Mouse (Mus musculus): ENCODE measurements around the gene Cog4. TPM values are rescaled to one million over a fixed set of nuclear protein-coding genes. Genes with fewer than 3 reads are reported as not detected.

Cog4 gene
- polyA plus RNA-seq (2014; fragmentation: Illumina TruSeq; extraction: RNeasy Lipid Tissue Mini Kit (QIAGEN cat#74804); ENCODE audit: insufficient read depth, low read depth, low replicate concordance) = 21.9 TPM

GRCm38 (mm10) chr8:110846405-110847170 lies at the start of gene Cog4, which contains the start of gene Sf3b3:
Gene Cog4 (plus strand): TSS chr8:110846600.
Gene Sf3b3 (minus strand): TSS chr8:110846787.

DNA sequence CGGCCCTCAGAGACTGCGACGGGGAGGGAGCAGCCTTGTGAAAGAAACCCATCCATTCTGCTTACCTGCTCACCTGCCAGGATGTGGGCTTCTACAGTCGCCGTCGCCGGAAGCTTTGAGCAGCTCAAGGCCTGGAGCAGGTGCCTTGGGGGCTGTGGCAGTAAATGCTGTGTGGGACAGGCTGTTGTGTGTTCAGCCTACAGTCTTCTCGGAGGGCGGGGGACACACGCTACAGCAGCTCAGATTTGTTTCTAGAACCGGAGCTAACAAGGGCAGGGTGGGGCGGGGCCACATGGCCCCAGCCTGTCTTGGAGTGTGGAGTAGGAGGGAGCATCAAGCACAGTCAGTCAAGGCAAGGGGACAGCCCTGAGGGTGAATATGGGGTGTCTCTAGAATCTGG lies 40.7 kb upstream of the Cog4 start, which contains the start of gene Il34:
Gene Il34, minus strand, starts transcription at position 256 of the 400 bp plus-strand sequence.

GRCm38 (mm10) chr8:110901839-110902578 lies 55.6 kb downstream of the Cog4 start, which contains the start of gene Fuk:
Gene Fuk (minus strand): TSS chr8:110902488.

GRCm38 (mm10) chr8:110919341-110920031 lies 73.1 kb downstream of the Cog4 start, which contains the start of gene St3gal2:
Gene St3gal2 (plus strand): TSS chr8:110919922.

Other genes starting within 250 kb of the Cog4 start
- 11.4 TPM for gene Vac14, start 228.0 kb upstream of the Cog4 start, polyA plus RNA-seq (2014; fragmentation: Illumina TruSeq; extraction: RNeasy Lipid Tissue Mini Kit (QIAGEN cat#74804); ENCODE audit: insufficient read depth, low read depth, low replicate concordance)
- gene Mtss1l, start 125.1 kb upstream of the Cog4 start, polyA plus RNA-seq (2014; fragmentation: Illumina TruSeq; extraction: RNeasy Lipid Tissue Mini Kit (QIAGEN cat#74804); ENCODE audit: insufficient read depth, low read depth, low replicate concordance) = 13.3 TPM
- 13.5 TPM for gene Il34, start 40.7 kb upstream of the Cog4 start, polyA plus RNA-seq (2014; fragmentation: Illumina TruSeq; extraction: RNeasy Lipid Tissue Mini Kit (QIAGEN cat#74804); ENCODE audit: insufficient read depth, low read depth, low replicate concordance)
- 20.4 TPM for gene Sf3b3, start 187 bp downstream of the Cog4 start, polyA plus RNA-seq (2014; fragmentation: Illumina TruSeq; extraction: RNeasy Lipid Tissue Mini Kit (QIAGEN cat#74804); ENCODE audit: insufficient read depth, low read depth, low replicate concordance)
- 4.0 TPM for gene Fuk, start 55.9 kb downstream of the Cog4 start, polyA plus RNA-seq (2014; fragmentation: Illumina TruSeq; extraction: RNeasy Lipid Tissue Mini Kit (QIAGEN cat#74804); ENCODE audit: insufficient read depth, low read depth, low replicate concordance)
- gene St3gal2, start 73.3 kb downstream of the Cog4 start, polyA plus RNA-seq (2014; fragmentation: Illumina TruSeq; extraction: RNeasy Lipid Tissue Mini Kit (QIAGEN cat#74804); ENCODE audit: insufficient read depth, low read depth, low replicate concordance) = 12.6 TPM
- gene Ddx19a, start 151.2 kb downstream of the Cog4 start, polyA plus RNA-seq (2014; fragmentation: Illumina TruSeq; extraction: RNeasy Lipid Tissue Mini Kit (QIAGEN cat#74804); ENCODE audit: insufficient read depth, low read depth, low replicate concordance) = 18.5 TPM
- 3.5 TPM for gene Ddx19b, start 185.2 kb downstream of the Cog4 start, polyA plus RNA-seq (2014; fragmentation: Illumina TruSeq; extraction: RNeasy Lipid Tissue Mini Kit (QIAGEN cat#74804); ENCODE audit: insufficient read depth, low read depth, low replicate concordance)
- gene Aars, start 186.5 kb downstream of the Cog4 start, polyA plus RNA-seq (2014; fragmentation: Illumina TruSeq; extraction: RNeasy Lipid Tissue Mini Kit (QIAGEN cat#74804); ENCODE audit: insufficient read depth, low read depth, low replicate concordance) = 17.0 TPM
- 0.71 TPM for gene Exosc6, start 209.7 kb downstream of the Cog4 start, polyA plus RNA-seq (2014; fragmentation: Illumina TruSeq; extraction: RNeasy Lipid Tissue Mini Kit (QIAGEN cat#74804); ENCODE audit: insufficient read depth, low read depth, low replicate concordance)
- gene Clec18a, start 245.8 kb downstream of the Cog4 start, polyA plus RNA-seq (2014; fragmentation: Illumina TruSeq; extraction: RNeasy Lipid Tissue Mini Kit (QIAGEN cat#74804); ENCODE audit: insufficient read depth, low read depth, low replicate concordance) = not detected
- 2.0 TPM for gene Pdpr, start 248.0 kb downstream of the Cog4 start, polyA plus RNA-seq (2014; fragmentation: Illumina TruSeq; extraction: RNeasy Lipid Tissue Mini Kit (QIAGEN cat#74804); ENCODE audit: insufficient read depth, low read depth, low replicate concordance)